Mouse (Mus musculus): ENCODE measurements at regions not wholly inside any gene's neighbourhood (a gene's known extent, or its start where the extent isn't known, plus 50 kb on each side); places are given as distances from the start of the nearest gene placed in this dataset.

GRCm38 (mm10) chr16:79718230-79718629 lies 627.3 kb upstream of the Tmprss15 start:
- no peak overlapping the region for H3K9ac ChIP-seq (ENCODE audit: low read depth, low read length)
- WGBS, result 60% methylated on average over 1 of the region's 1 CpGs

DNA sequence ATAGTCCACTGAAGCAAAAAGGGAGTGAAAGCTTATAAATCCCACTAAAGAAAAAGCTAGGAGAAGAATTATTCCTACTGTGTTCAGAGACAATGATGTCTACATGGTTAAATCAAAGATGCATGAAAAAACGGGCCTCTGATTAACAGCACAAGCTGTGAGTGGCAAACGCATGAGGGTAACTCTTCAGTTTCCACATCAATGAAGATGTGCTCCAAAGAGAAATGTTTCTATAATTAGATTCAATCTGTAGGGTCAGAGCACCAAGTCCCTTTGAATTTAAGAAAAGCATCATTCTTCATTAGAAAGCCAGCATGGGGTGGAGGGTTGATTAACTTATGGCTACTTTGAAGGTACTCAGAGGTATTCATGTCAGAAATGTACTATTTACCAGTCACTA lies 601.5 kb upstream of the Tmprss15 start:
- 46% methylated on average over 2 of the region's 2 CpGs for WGBS
- Histone ChIP-seq H3K36me3 (ENCODE audit: control insufficient read depth, insufficient read depth, low read length) (no peaks in the 10 kb centered on the region), H3K27ac (replicated peaks; ENCODE audit: low read depth, low read length) (no peak overlapping the region), H3K4me2 (ENCODE audit: low read depth, low read length) (no peak overlapping the region), H3K27me3 (replicated peaks; ENCODE audit: control insufficient read depth, insufficient read depth, low read length) (no peaks in the 10 kb centered on the region), H3K4me1 (ENCODE audit: control insufficient read depth, insufficient read depth, low read length) (no peaks in the 10 kb centered on the region), H3K9me3 (ENCODE audit: control insufficient read depth, low read length) (no peaks in the 10 kb centered on the region), H3K9ac (ENCODE audit: low read depth, low read length) (no peak overlapping the region), H3K4me3 (ENCODE audit: low read depth, low read length) (no peak overlapping the region)
- ATAC-seq (ENCODE audit: low read depth), result no peak
- DNase-seq (ENCODE audit: low spot score), result peak; percentile 4

More at GRCm38 (mm10) chr16:79718230-79718629, 627.3 kb upstream of the Tmprss15 start:
- no peaks in the 10 kb centered on the region for H3K9me3 ChIP-seq (ENCODE audit: control insufficient read depth, low read length)
- H3K4me2 ChIP-seq (ENCODE audit: low read depth, low read length), result no peak overlapping the region
- no peaks in the 10 kb centered on the region for H3K4me1 ChIP-seq (ENCODE audit: control insufficient read depth, insufficient read depth, low read length)
- H3K27me3 ChIP-seq (replicated peaks; ENCODE audit: control insufficient read depth, insufficient read depth, low read length), result no peaks in the 10 kb centered on the region
- no peak overlapping the region for H3K27ac ChIP-seq (replicated peaks; ENCODE audit: low read depth, low read length)
- DNase-seq (ENCODE audit: low spot score), result no peak
- no peak for ATAC-seq (ENCODE audit: low read depth)
- H3K4me3 ChIP-seq (ENCODE audit: low read depth, low read length), result no peak overlapping the region
- no peaks in the 10 kb centered on the region for H3K36me3 ChIP-seq (ENCODE audit: control insufficient read depth, insufficient read depth, low read length)

DNA sequence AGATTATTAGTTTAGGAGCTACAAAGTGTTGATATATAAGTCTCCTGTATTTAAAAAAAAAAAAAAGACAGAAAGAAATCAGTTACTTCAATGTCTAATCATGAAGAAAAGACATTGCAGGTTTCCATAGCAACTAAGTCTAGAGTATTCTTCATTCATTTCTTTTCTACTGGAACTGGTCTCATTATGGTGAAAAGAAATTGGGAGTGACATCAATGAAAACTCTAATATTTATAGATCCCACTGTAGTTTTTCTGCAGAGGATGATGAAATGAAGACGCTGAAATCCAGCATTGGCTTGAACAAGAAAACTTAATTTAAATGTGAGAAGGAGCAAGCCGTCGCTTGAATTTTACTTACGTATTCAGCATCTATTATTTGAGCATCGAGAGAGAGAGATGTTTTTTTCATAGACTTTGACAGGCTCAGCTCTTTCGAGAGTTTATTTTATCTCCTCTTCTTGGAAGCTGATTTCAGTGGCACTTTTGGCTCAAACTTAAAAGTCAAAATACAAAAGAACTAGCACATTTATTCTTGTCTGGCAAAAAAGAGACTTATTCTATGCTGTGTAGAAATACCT lies 560.4 kb upstream of the Tmprss15 start:
- no peaks in the 10 kb centered on the region for H3K9me3 ChIP-seq (ENCODE audit: control insufficient read depth, low read length)
- no peaks in the 10 kb centered on the region for H3K27me3 ChIP-seq (replicated peaks; ENCODE audit: control insufficient read depth, insufficient read depth, low read length)
- no peak overlapping the region for H3K4me3 ChIP-seq (ENCODE audit: low read depth, low read length)
- no peak overlapping the region for H3K9ac ChIP-seq (ENCODE audit: low read depth, low read length)
- WGBS, result 83% methylated on average over 6 of the region's 6 CpGs
- no peak for DNase-seq (ENCODE audit: low spot score)
- H3K36me3 ChIP-seq (ENCODE audit: control insufficient read depth, insufficient read depth, low read length), result no peaks in the 10 kb centered on the region
- no peaks in the 10 kb centered on the region for H3K4me1 ChIP-seq (ENCODE audit: control insufficient read depth, insufficient read depth, low read length)
- H3K4me2 ChIP-seq (ENCODE audit: low read depth, low read length), result no peak overlapping the region
- ATAC-seq (ENCODE audit: low read depth), result no peak
- H3K27ac ChIP-seq (replicated peaks; ENCODE audit: low read depth, low read length), result no peak overlapping the region

- Histone ChIP-seq H3K4me2 (ENCODE audit: low read depth, low read length) (no peak overlapping the region), H3K36me3 (ENCODE audit: control insufficient read depth, insufficient read depth, low read length) (no peaks in the 10 kb centered on the region)
These were observed 550.0 kb upstream of the Tmprss15 start for GRCm38 (mm10) chr16:79640898-79641297.

DNA sequence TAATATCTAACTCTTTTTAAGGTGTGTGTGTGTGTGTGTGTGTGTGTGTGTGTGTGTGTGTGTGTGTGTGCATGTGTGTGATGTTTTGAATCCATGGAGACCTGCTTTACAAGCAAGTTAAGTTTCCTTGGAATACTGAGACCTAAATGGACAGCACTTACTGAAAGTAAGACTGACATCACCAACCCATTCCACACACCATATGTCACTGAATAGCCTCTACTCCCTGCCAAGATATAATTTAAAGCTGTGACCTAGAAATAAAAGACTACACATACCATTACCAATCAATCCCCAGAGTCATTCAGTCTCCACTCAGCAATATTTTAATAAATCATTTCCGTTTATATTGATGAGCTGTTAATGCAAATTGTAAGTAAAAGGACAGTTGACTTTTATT lies 536.2 kb upstream of the Tmprss15 start:
- Histone ChIP-seq H3K9me3 (ENCODE audit: control insufficient read depth, low read length) (no peaks in the 10 kb centered on the region), H3K4me1 (ENCODE audit: control insufficient read depth, insufficient read depth, low read length) (no peaks in the 10 kb centered on the region)

More at GRCm38 (mm10) chr16:79640898-79641297, 550.0 kb upstream of the Tmprss15 start:
- no peaks in the 10 kb centered on the region for H3K4me1 ChIP-seq (ENCODE audit: control insufficient read depth, insufficient read depth, low read length)
- WGBS, result 75% methylated on average over 3 of the region's 3 CpGs
- H3K9me3 ChIP-seq (ENCODE audit: control insufficient read depth, low read length), result no peaks in the 10 kb centered on the region
- H3K9ac ChIP-seq (ENCODE audit: low read depth, low read length), result no peak overlapping the region
- DNase-seq (ENCODE audit: low spot score), result no peak
- no peaks in the 10 kb centered on the region for H3K27me3 ChIP-seq (replicated peaks; ENCODE audit: control insufficient read depth, insufficient read depth, low read length)
- no peak overlapping the region for H3K4me3 ChIP-seq (ENCODE audit: low read depth, low read length)
- no peak overlapping the region for H3K27ac ChIP-seq (replicated peaks; ENCODE audit: low read depth, low read length)
- no peak for ATAC-seq (ENCODE audit: low read depth)

GRCm38 (mm10) chr16:79611002-79611401 lies 520.1 kb upstream of the Tmprss15 start:
- no peaks in the 10 kb centered on the region for H3K36me3 ChIP-seq (ENCODE audit: control insufficient read depth, insufficient read depth, low read length)
- H3K9me3 ChIP-seq (ENCODE audit: control insufficient read depth, low read length), result no peaks in the 10 kb centered on the region
- no peaks in the 10 kb centered on the region for H3K4me1 ChIP-seq (ENCODE audit: control insufficient read depth, insufficient read depth, low read length)
- H3K9ac ChIP-seq (ENCODE audit: low read depth, low read length), result no peak overlapping the region
- H3K27ac ChIP-seq (replicated peaks; ENCODE audit: low read depth, low read length), result no peak overlapping the region
- H3K4me3 ChIP-seq (ENCODE audit: low read depth, low read length), result no peak overlapping the region
- no peaks in the 10 kb centered on the region for H3K27me3 ChIP-seq (replicated peaks; ENCODE audit: control insufficient read depth, insufficient read depth, low read length)
- WGBS, result 78% methylated on average over 5 of the region's 5 CpGs
- H3K4me2 ChIP-seq (ENCODE audit: low read depth, low read length), result no peak overlapping the region
- DNase-seq (ENCODE audit: low spot score) (no peak), ATAC-seq (ENCODE audit: low read depth) (no peak)

More for the DNA sequence above, 536.2 kb upstream of the Tmprss15 start:
- WGBS, result 71% methylated on average over 1 of the region's 1 CpGs
- H3K27ac ChIP-seq (replicated peaks; ENCODE audit: low read depth, low read length), result no peak overlapping the region
- H3K36me3 ChIP-seq (ENCODE audit: control insufficient read depth, insufficient read depth, low read length), result no peaks in the 10 kb centered on the region
- no peaks in the 10 kb centered on the region for H3K27me3 ChIP-seq (replicated peaks; ENCODE audit: control insufficient read depth, insufficient read depth, low read length)
- H3K4me3 ChIP-seq (ENCODE audit: low read depth, low read length), result no peak overlapping the region
- no peak overlapping the region for H3K4me2 ChIP-seq (ENCODE audit: low read depth, low read length)
- ATAC-seq (ENCODE audit: low read depth), result no peak
- no peak for DNase-seq (ENCODE audit: low spot score)
- H3K9ac ChIP-seq (ENCODE audit: low read depth, low read length), result no peak overlapping the region

DNA sequence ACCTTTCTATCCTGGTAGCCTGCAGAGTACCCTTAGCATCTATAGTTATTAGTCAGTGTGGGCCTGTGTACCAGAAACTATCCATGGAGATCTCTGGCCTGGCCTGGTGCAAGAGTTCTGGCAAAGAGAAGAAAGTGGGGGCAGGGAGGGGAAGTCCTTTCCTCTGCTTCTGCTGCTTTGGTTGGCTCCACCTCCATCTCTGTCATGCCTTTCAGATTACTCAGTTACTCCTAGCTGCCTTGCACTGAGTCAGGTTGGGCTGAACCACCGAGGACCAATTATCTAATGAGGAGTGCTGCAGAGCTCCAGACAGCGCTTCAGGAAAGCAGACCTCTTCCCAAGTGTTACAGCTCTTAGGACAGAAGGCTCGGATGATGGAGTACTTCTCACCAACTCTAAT lies 500.0 kb upstream of the Tmprss15 start:
- Histone ChIP-seq H3K4me3 (ENCODE audit: low read depth, low read length) (no peak overlapping the region), H3K27ac (replicated peaks; ENCODE audit: low read depth, low read length) (no peak overlapping the region), H3K27me3 (replicated peaks; ENCODE audit: control insufficient read depth, insufficient read depth, low read length) (no peaks in the 10 kb centered on the region), H3K9ac (ENCODE audit: low read depth, low read length) (no peak overlapping the region), H3K36me3 (ENCODE audit: control insufficient read depth, insufficient read depth, low read length) (no peaks in the 10 kb centered on the region), H3K4me2 (ENCODE audit: low read depth, low read length) (no peak overlapping the region), H3K4me1 (ENCODE audit: control insufficient read depth, insufficient read depth, low read length) (no peaks in the 10 kb centered on the region), H3K9me3 (ENCODE audit: control insufficient read depth, low read length) (no peaks in the 10 kb centered on the region)
- WGBS, result 53% methylated on average over 3 of the region's 3 CpGs
- DNase-seq (ENCODE audit: low spot score) (no peak), ATAC-seq (ENCODE audit: low read depth) (no peak)

GRCm38 (mm10) chr16:79585745-79586144 lies 494.8 kb upstream of the Tmprss15 start:
- no peak for DNase-seq (ENCODE audit: low spot score)
- H3K9ac ChIP-seq (ENCODE audit: low read depth, low read length), result no peak overlapping the region
- ATAC-seq (ENCODE audit: low read depth), result no peak
- H3K4me3 ChIP-seq (ENCODE audit: low read depth, low read length), result no peak overlapping the region
- no peaks in the 10 kb centered on the region for H3K36me3 ChIP-seq (ENCODE audit: control insufficient read depth, insufficient read depth, low read length)
- H3K4me1 ChIP-seq (ENCODE audit: control insufficient read depth, insufficient read depth, low read length), result no peaks in the 10 kb centered on the region
- no peaks in the 10 kb centered on the region for H3K9me3 ChIP-seq (ENCODE audit: control insufficient read depth, low read length)
- H3K4me2 ChIP-seq (ENCODE audit: low read depth, low read length), result no peak overlapping the region
- no peak overlapping the region for H3K27ac ChIP-seq (replicated peaks; ENCODE audit: low read depth, low read length)
- no peaks in the 10 kb centered on the region for H3K27me3 ChIP-seq (replicated peaks; ENCODE audit: control insufficient read depth, insufficient read depth, low read length)

DNA sequence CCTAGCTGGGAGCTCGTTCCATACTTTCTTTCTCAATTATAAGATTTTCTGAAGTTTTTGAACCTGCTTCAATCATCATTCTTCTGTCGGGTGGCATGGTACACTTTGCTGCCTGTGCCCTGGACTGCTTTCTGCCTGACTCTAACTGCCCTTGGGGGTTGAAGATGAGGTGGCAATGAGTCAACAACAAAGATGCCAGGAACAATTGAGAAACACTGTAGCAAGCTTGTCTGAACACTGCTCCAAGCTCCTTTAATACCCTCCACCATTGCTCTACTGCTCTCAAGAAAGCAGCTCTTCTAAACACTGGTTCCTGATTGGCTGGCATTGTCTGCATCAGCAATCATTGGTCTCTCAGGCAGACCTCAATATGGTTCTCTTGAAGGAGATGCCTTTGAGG lies 480.0 kb upstream of the Tmprss15 start:
- Histone ChIP-seq H3K27me3 (replicated peaks; ENCODE audit: control insufficient read depth, insufficient read depth, low read length) (no peaks in the 10 kb centered on the region), H3K4me1 (ENCODE audit: control insufficient read depth, insufficient read depth, low read length) (no peaks in the 10 kb centered on the region), H3K9me3 (ENCODE audit: control insufficient read depth, low read length) (no peaks in the 10 kb centered on the region), H3K4me2 (ENCODE audit: low read depth, low read length) (no peak overlapping the region), H3K27ac (replicated peaks; ENCODE audit: low read depth, low read length) (no peak overlapping the region), H3K36me3 (ENCODE audit: control insufficient read depth, insufficient read depth, low read length) (no peaks in the 10 kb centered on the region), H3K4me3 (ENCODE audit: low read depth, low read length) (no peak overlapping the region), H3K9ac (ENCODE audit: low read depth, low read length) (no peak overlapping the region)
- DNase-seq (ENCODE audit: low spot score) (no peak), ATAC-seq (ENCODE audit: low read depth) (no peak)
- whole genome bisulfite sequencing, result 69% methylated on average over 2 of the region's 2 CpGs
